Mouse (Mus musculus): ENCODE results near the gene Nup107.

GRCm38 (mm10) chr10:117738928-117739647 lies 53.4 kb downstream of the Nup107 start:
- TF ChIP-seq CHD1 (IDR thresholded peaks at IDR 0.05; ENCODE audit: low read depth, low read length): no peak
- no peak for TF ChIP-seq EP300 (IDR thresholded peaks at IDR 0.05; ENCODE audit: low read depth in 1 of 2, low read length in 2 of 2)
- no peak for TF ChIP-seq ZKSCAN1 (IDR thresholded peaks at IDR 0.05; ENCODE audit: low read depth, low read length)
- TF ChIP-seq CTCF (IDR thresholded peaks at IDR 0.05 in 2 of 3, conservative IDR thresholded peaks at IDR 0.05 in 1 of 3; ENCODE audit: control insufficient read depth in 1 of 3, insufficient read depth in 1 of 3, low read depth in 2 of 3, low read length in 3 of 3, poor library complexity in 1 of 3, severe bottlenecking in 1 of 3): no peak
- no peak for TF ChIP-seq RCOR1 (IDR thresholded peaks at IDR 0.05; ENCODE audit: low read depth, low read length)
- no peak for TF ChIP-seq POLR2AphosphoS2 (IDR thresholded peaks at IDR 0.05; ENCODE audit: low read length)
- TF ChIP-seq TBP (IDR thresholded peaks at IDR 0.05; ENCODE audit: low read depth, low read length): no peak
- TF ChIP-seq NRF1 (IDR thresholded peaks at IDR 0.05; ENCODE audit: insufficient read depth, low read depth, low read length, poor library complexity, severe bottlenecking): no peak
- TF ChIP-seq TAL1 (IDR thresholded peaks at IDR 0.05; ENCODE audit: low read length): no peak
- no peak for TF ChIP-seq HCFC1 (IDR thresholded peaks at IDR 0.05; ENCODE audit: low read depth, low read length)
- TF ChIP-seq MEF2A (IDR thresholded peaks at IDR 0.05; ENCODE audit: extremely low read depth, insufficient replicate concordance, low read depth, low read length, poor library complexity, severe bottlenecking): no peak
- no peak for TF ChIP-seq GATA1 (IDR thresholded peaks at IDR 0.05; ENCODE audit: low read depth, low read length)
